Mouse (Mus musculus) neural tube, embryonic 14.5 days (tissue): ENCODE measurements at regions not wholly inside any gene's neighbourhood (a gene's known extent, or its start where the extent isn't known, plus 50 kb on each side); places are given as distances from the start of the nearest gene placed in this dataset.

Experiments
- ATAC-seq: fragments of 200-750 bp; cut with Nextera tagmentation; 2 replicates; pipeline ENCODE4 v1.8.0; 2017; ENCODE audit warnings: low read depth, mild to moderate bottlenecking, moderate TSS enrichment, moderate library complexity
- H3K27ac ChIP-seq: fragments of 300-500 bp; sonication (generic); 2 replicates; pipeline ENCODE4 v1.5.1; 2014; ENCODE audit warnings: low read depth, mild to moderate bottlenecking, control low read depth, low read length, moderate library complexity, mixed read lengths
- H3K27me3 ChIP-seq: fragments of 300-500 bp; sonication (generic); 2 replicates; pipeline ENCODE4 v1.6.1; 2014; ENCODE audit warnings: low read length; ENCODE audit not compliant: control insufficient read depth, insufficient read depth
- H3K36me3 ChIP-seq: fragments of 300-500 bp; sonication (generic); 2 replicates; pipeline ENCODE4 v1.6.1; 2014; ENCODE audit warnings: low read length, mixed read lengths; ENCODE audit not compliant: control insufficient read depth, insufficient read depth
- H3K4me1 ChIP-seq: fragments of 300-500 bp; sonication (generic); 2 replicates; pipeline ENCODE4 v1.6.1; 2014; ENCODE audit warnings: low read length; ENCODE audit not compliant: control insufficient read depth, insufficient read depth
- H3K4me2 ChIP-seq: fragments of 300-500 bp; sonication (generic); 2 replicates; pipeline ENCODE4 v1.6.1; 2014; ENCODE audit warnings: mild to moderate bottlenecking, low read depth, low read length, control low read depth
- H3K4me3 ChIP-seq: fragments of 300-500 bp; sonication (generic); 2 replicates; pipeline ENCODE4 v1.5.1; 2014; ENCODE audit warnings: low read depth, low read length, control low read depth, mixed read lengths
- H3K9ac ChIP-seq: fragments of 300-500 bp; sonication (generic); replicated peaks from 2 replicates; pipeline ENCODE4 v1.6.1; 2014; ENCODE audit warnings: low read depth, mild to moderate bottlenecking, control low read depth, low read length, mixed read lengths
- H3K9me3 ChIP-seq: fragments of 300-500 bp; sonication (generic); 2 replicates; pipeline ENCODE4 v1.6.1; 2016; ENCODE audit warnings: low read length; ENCODE audit not compliant: control insufficient read depth
- WGBS: fragments of 180-500 bp; shearing (Covaris S2); extraction: QIAGEN DNeasy Blood & Tissue Kit; methylation state at CpG from one replicate; pipeline ENCODE4 v1.1.7; 2014; 5-methylcytosine and 5-hydroxymethylcytosine counted together

DNA sequence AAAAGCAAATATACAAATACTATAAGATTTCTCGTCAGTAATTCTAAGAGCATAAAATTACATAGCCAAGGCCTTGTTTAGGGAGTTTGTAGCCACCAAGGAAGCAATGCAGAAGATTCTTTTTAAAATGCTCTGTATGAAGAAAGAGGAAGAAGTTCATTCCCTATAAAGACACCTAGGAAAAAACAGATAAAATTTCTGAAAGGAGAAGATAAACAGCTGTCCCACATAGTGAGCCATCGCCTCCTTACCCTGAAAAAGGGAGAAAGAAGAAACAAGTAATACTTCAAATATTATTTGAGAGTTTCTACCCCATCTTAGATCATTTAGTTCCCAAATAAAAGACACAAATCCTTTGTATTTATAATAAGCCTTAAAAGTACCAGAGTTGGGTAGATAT lies 190.3 kb upstream of the Mad2l1 start:
- Histone ChIP-seq H3K27me3 (no peaks in the 10 kb centered on the region), H3K4me2 (no peak overlapping the region), H3K4me3 (no peak overlapping the region), H3K36me3 (no peaks in the 10 kb centered on the region), H3K9me3 (no peaks in the 10 kb centered on the region), H3K9ac (no peak overlapping the region), H3K27ac (no peak overlapping the region), H3K4me1 (no peaks in the 10 kb centered on the region)
- ATAC-seq: no peak
- 92% methylated on average over 2 of the region's 2 CpGs for WGBS

- Histone ChIP-seq H3K36me3 (no peaks in the 10 kb centered on the region), H3K27ac (no peak overlapping the region), H3K9me3 (no peaks in the 10 kb centered on the region), H3K4me2 (no peak overlapping the region), H3K9ac (no peak overlapping the region), H3K4me1 (no peaks in the 10 kb centered on the region), H3K4me3 (no peak overlapping the region), H3K27me3 (no peaks in the 10 kb centered on the region)
- ATAC-seq: no peak
- WGBS: 98% methylated on average over 2 of the region's 2 CpGs
Observed at GRCm38 (mm10) chr6:66347356-66347755, 187.8 kb upstream of the Mad2l1 start.

- Histone ChIP-seq H3K27me3 (no peaks in the 10 kb centered on the region), H3K4me3 (no peak overlapping the region), H3K9me3 (no peaks in the 10 kb centered on the region), H3K9ac (no peak overlapping the region), H3K27ac (no peak overlapping the region), H3K4me2 (no peak overlapping the region), H3K36me3 (no peaks in the 10 kb centered on the region), H3K4me1 (no peaks in the 10 kb centered on the region)
- 74% methylated on average over 3 of the region's 3 CpGs for WGBS
- no peak for ATAC-seq
Observed at GRCm38 (mm10) chr6:66361130-66361529, 174.1 kb upstream of the Mad2l1 start.

- no peaks in the 10 kb centered on the region for H3K36me3 ChIP-seq
- no peak overlapping the region for H3K4me2 ChIP-seq
- no peaks in the 10 kb centered on the region for H3K27me3 ChIP-seq
- no peaks in the 10 kb centered on the region for H3K4me1 ChIP-seq
- H3K9me3 ChIP-seq: no peaks in the 10 kb centered on the region
- no peak overlapping the region for H3K9ac ChIP-seq
- no peak overlapping the region for H3K4me3 ChIP-seq
- ATAC-seq: peak; percentile 51; the same call in 1 of the 2 replicates
- H3K27ac ChIP-seq: no peak overlapping the region
Observed at GRCm38 (mm10) chr6:66367263-66367662, 167.9 kb upstream of the Mad2l1 start.

DNA sequence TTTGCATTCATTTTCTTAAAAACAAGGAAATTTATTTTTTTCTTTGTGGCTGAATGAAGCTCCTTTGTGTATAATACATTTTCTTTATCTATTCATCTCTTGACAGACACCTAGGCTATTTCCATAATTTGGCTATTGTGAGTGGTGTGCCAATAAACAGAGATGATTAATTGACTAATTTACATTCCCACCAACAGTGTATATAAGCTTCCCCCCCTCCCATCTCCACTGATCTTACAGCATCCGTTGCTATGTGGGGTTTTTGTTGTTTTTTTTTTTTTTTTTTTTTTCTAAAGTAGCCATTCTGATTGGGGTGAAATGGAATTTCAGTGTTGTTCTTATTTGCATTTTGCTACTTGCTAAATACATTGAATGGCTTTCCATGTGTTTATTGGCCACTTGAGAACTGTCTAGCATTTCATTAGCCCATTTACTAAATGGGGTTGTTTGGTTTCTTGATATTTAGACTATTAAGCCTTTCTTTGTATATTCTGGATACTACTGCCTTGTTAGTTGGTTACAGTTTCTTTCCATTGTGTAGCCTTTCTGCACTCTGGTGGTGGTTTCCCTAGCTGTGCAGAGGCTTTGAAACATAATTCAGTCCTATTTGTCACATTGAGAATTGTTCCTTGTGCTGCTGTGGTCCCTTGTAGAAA lies 153.8 kb upstream of the Mad2l1 start:
- Histone ChIP-seq H3K4me1 (no peaks in the 10 kb centered on the region), H3K9ac (no peak overlapping the region), H3K27ac (no peak overlapping the region), H3K4me3 (no peak overlapping the region), H3K27me3 (no peaks in the 10 kb centered on the region), H3K9me3 (no peaks in the 10 kb centered on the region), H3K36me3 (no peaks in the 10 kb centered on the region), H3K4me2 (no peak overlapping the region)
- peak; percentile 91 for ATAC-seq
- 14% methylated on average over 1 of the region's 1 CpGs for WGBS

- H3K4me3 ChIP-seq: no peak overlapping the region
- H3K4me2 ChIP-seq: no peak overlapping the region
- no peaks in the 10 kb centered on the region for H3K4me1 ChIP-seq
- H3K9me3 ChIP-seq: no peaks in the 10 kb centered on the region
- H3K36me3 ChIP-seq: no peaks in the 10 kb centered on the region
- H3K9ac ChIP-seq: no peak overlapping the region
- no peak for ATAC-seq
- WGBS: 87% methylated on average over 2 of the region's 2 CpGs
- H3K27ac ChIP-seq: no peak overlapping the region
- H3K27me3 ChIP-seq: no peaks in the 10 kb centered on the region
Observed at GRCm38 (mm10) chr6:66382347-66383010, 152.7 kb upstream of the Mad2l1 start.

GRCm38 (mm10) chr6:66395147-66395546 lies 140.0 kb upstream of the Mad2l1 start:
- Histone ChIP-seq H3K27ac (no peak overlapping the region), H3K4me1 (no peaks in the 10 kb centered on the region), H3K9ac (no peak overlapping the region), H3K4me3 (no peak overlapping the region), H3K4me2 (no peak overlapping the region), H3K36me3 (no peaks in the 10 kb centered on the region), H3K27me3 (no peaks in the 10 kb centered on the region), H3K9me3 (no peaks in the 10 kb centered on the region)
- 92% methylated on average over 4 of the region's 4 CpGs for WGBS
- ATAC-seq: no peak

GRCm38 (mm10) chr6:66397411-66397810 lies 137.8 kb upstream of the Mad2l1 start:
- Histone ChIP-seq H3K27me3 (no peaks in the 10 kb centered on the region), H3K27ac (no peak overlapping the region), H3K4me1 (0 out of 2 replicates have a peak, but pooled peaks cover 4% of the 10 kb centered on the region), H3K36me3 (no peaks in the 10 kb centered on the region), H3K4me2 (no peak overlapping the region), H3K9me3 (no peaks in the 10 kb centered on the region), H3K4me3 (no peak overlapping the region), H3K9ac (no peak overlapping the region)
- ATAC-seq: no peak
- 90% methylated on average over 8 of the region's 8 CpGs for WGBS

DNA sequence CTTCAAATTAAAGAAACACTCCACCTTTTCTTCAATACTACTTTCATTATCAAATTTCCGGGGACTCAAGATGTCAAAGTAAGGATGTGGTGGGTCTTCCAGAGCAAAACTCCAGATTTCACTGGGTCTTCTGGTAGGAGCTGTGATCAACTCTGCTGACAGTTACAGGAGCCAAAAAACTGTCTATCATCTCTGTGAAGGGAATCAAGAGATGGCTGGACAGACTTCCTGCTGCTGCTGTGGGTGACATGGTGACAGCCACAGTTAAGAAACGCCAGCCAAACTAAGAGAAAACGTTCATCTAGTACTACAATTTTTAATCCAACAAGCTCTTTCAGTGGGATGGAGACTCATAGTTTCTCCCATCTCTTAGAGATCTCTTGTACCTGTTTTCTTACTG lies 136.5 kb upstream of the Mad2l1 start:
- WGBS: 49% methylated on average over 3 of the region's 3 CpGs
- no peak overlapping the region for H3K4me2 ChIP-seq
- ATAC-seq: no peak
- no peaks in the 10 kb centered on the region for H3K27me3 ChIP-seq
- H3K9me3 ChIP-seq: no peaks in the 10 kb centered on the region
- H3K36me3 ChIP-seq: no peaks in the 10 kb centered on the region
- no peak overlapping the region for H3K9ac ChIP-seq
- 0 out of 2 replicates have a peak, but pooled peaks cover 4% of the 10 kb centered on the region for H3K4me1 ChIP-seq
- no peak overlapping the region for H3K27ac ChIP-seq
- no peak overlapping the region for H3K4me3 ChIP-seq
